Mouse (Mus musculus) lung, postnatal 10 days (tissue): Measurements from ENCODE around the gene Gm3558.
"Not testable (repeated sequence)": the region's sequence is repeated elsewhere in the genome, so short reads cannot be mapped to it uniquely, and the experiment has no call there.

Source experiments
- DNase-seq: peaks from one replicate; pipeline ENCODE4 v3.0.0; 2021

Gm3558 gene

DNA sequence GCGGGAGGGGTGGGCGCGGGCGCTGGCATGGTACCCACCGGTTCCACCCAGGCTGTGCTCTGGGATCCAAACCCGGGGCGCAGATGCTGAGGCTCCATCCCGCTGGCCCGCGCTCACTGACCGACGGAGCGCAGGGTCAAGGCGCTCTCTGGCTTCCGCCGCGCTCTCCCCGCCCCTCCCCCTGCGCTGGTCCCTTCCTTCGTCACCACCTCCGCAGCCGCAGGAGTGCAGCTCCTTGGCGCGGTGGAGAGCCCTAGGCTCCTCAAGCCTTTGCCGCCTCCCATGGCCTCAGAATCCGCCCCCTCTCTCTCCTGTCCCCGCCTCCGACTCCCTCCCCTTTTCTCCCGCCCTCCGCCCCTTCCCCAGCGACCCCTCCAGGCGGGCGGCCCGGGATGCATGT, at the start of gene Gm3558:
Gene Gm3558, minus strand, starts transcription at position 185 of the 400 bp plus-strand sequence.
- not testable (repeated sequence) for DNase-seq

DNA sequence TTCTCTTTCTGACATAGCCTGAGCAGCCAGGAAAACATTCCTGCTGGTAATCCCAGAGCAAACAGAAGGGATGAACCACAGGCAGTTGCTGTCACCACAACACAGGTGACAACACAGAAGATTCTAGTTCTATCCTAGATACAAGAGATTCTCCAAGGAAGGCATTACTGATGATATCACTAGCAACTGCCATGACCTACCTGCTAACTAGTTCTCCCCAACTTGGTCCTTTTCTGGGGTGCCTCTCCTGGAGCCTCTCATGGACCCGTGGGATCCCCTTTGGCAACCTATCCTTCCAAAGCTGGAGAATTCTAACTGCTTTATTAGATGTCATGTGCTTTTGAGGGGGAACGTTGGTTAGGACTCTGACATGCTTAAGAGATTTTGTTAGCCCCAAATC, 27.1 kb upstream of the Gm3558 start, which contains the start of gene Gm10338:
Gene Gm10338, minus strand, starts transcription at position 101 of the 400 bp plus-strand sequence.
- not testable (repeated sequence) for DNase-seq

DNA sequence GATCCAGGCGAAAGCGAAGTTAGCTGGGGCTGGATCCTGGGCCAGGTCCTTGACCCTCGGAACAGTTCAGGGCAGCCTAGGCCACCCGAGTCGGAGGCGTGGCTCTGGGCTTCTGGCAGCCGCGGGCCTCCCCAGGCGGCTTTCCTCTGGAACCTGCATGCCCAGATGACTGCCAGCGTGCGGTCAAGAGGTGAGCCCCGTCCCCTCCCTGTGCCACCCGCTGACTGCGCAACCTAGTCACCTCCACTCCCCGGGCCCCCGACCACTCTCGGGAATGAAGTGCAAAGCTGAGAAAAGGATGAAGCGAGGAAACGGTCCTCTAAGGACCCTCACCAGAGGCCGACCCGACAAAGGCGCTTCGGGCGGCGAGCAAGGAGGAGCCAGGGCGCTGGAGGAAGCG, 476 bp downstream of the Gm3558 start:
- not testable (repeated sequence) for DNase-seq

DNA sequence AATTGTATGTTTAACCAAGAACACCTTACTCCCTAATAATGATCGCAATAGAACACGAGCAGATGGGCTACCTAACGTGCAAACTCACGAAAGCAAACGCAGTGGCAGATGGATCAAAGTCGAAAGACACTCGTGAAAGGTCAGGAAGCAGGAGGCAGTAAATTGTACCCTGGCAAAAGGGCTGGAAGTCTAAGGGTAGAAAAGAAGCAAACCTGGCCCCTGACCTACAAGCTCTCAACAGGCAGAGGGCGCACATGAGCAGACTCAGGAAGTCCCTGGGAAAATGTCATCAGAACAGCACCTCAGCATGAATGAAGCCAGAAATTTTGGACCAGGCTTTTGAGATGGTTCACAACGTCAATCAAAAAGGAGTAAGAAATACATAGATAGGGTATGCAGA, 1.1 kb downstream of the Gm3558 start:
- DNase-seq = not testable (repeated sequence)
